8 mouse cellular contexts compared by ENCODE assay signal in the genomic region with DNA sequence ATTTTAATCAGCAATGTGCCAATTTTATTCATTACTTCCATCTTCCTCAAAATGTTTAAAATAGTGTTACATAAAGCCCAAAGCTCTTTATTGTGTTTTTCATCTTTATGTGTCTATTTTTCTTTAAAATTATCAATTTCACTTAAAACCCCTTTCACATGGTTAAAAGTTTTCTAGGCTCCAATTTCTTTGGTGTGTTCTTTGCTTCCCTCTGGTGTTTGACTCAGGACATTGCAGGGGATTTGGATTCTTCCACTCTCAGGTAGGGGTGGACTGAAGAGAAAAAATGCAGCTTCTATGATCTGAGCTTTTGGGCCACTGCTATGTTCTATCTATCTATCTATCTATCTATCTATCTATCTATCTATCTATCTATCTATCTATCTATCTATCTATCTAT. TPM values are rescaled to one million over a fixed set of nuclear protein-coding genes. Genes with fewer than 3 reads are reported as not detected.
DNase-seq lines count a peak whose midpoint lies in the region; ATAC-seq and TF ChIP-seq lines count a peak whose summit lies in the region.

No protein-coding gene starts in this region.

- peak; percentile 65 for TF ChIP-seq CTCF in liver, embryonic 14.5 days (IDR thresholded peaks at IDR 0.05; ENCODE audit: low read depth)

- H3K27ac ChIP-seq in hindbrain, embryonic 14.5 days = no peak overlapping the region
- no peak overlapping the region for H3K27ac ChIP-seq in hindbrain, embryonic 16.5 days (ENCODE audit: low read depth, low read length)
- H3K27ac ChIP-seq in liver, embryonic 14.5 days = no peak overlapping the region

- no peak overlapping the region for H3K9ac ChIP-seq in hindbrain, embryonic 14.5 days
- no peak overlapping the region for H3K9ac ChIP-seq in hindbrain, embryonic 16.5 days (ENCODE audit: low read depth, low read length)
- H3K9ac ChIP-seq in liver, embryonic 14.5 days (replicated peaks) = no peak overlapping the region

- no peak overlapping the region for H3K4me3 ChIP-seq in hindbrain, embryonic 14.5 days (replicated peaks; ENCODE audit: low read length)
- H3K4me3 ChIP-seq in hindbrain, embryonic 16.5 days (ENCODE audit: low read length) = no peak overlapping the region
- H3K4me3 ChIP-seq in liver, embryonic 14.5 days (ENCODE audit: insufficient read depth in 1 of 2, low read depth in 2 of 2, low read length in 2 of 2) = no peak overlapping the region

- peaks cover 6% of the 10 kb centered on the region for H3K9me3 ChIP-seq in hindbrain, embryonic 14.5 days (ENCODE audit: control insufficient read depth, low read length)
- H3K9me3 ChIP-seq in hindbrain, embryonic 16.5 days (ENCODE audit: control insufficient read depth, low read length) = no peaks in the 10 kb centered on the region
- peaks cover 7% of the 10 kb centered on the region for H3K9me3 ChIP-seq in liver, embryonic 14.5 days (ENCODE audit: control insufficient read depth, low read length)

- H3K4me1 ChIP-seq in hindbrain, embryonic 14.5 days (replicated peaks; ENCODE audit: control insufficient read depth, insufficient read depth, low read length) = no peaks in the 10 kb centered on the region
- no peaks in the 10 kb centered on the region for H3K4me1 ChIP-seq in hindbrain, embryonic 16.5 days (ENCODE audit: control insufficient read depth, insufficient read depth, low read depth, low read length)
- H3K4me1 ChIP-seq in liver, embryonic 14.5 days (replicated peaks; ENCODE audit: control insufficient read depth in 2 of 2, insufficient read depth in 2 of 2, low read length in 1 of 2) = no peaks in the 10 kb centered on the region

- H3K4me2 ChIP-seq in hindbrain, embryonic 14.5 days (replicated peaks) = no peak overlapping the region
- H3K4me2 ChIP-seq in hindbrain, embryonic 16.5 days (ENCODE audit: low read length) = no peak overlapping the region
- H3K4me2 ChIP-seq in liver, embryonic 14.5 days (ENCODE audit: low read depth) = no peak overlapping the region

- 0 out of 2 replicates have a peak, but pooled peaks have one; percentile 5 for TF ChIP-seq EP300 in liver, embryonic 14.5 days (IDR thresholded peaks at IDR 0.05; ENCODE audit: low read depth)

- ATAC-seq in hindbrain, embryonic 14.5 days (ENCODE audit: low FRiP score) = no peak
- ATAC-seq in hindbrain, embryonic 16.5 days = no peak
- ATAC-seq in liver, embryonic 14.5 days (ENCODE audit: insufficient read depth) = no peak

- H3K27me3 ChIP-seq in hindbrain, embryonic 14.5 days (ENCODE audit: control insufficient read depth, insufficient read depth, low read length) = no peaks in the 10 kb centered on the region
- H3K27me3 ChIP-seq in hindbrain, embryonic 16.5 days (replicated peaks; ENCODE audit: control insufficient read depth, insufficient read depth, low read length) = no peaks in the 10 kb centered on the region
- no peaks in the 10 kb centered on the region for H3K27me3 ChIP-seq in liver, embryonic 14.5 days (ENCODE audit: control insufficient read depth, insufficient read depth, low read length)

- peak; percentile 89 for DNase-seq in hindbrain, embryonic 14.5 days (ENCODE audit: low spot score)
- peak; percentile 67 for DNase-seq in CD4-positive helper T cell, adult 2 months (ENCODE audit: low read depth, low spot score)
- peak; percentile 69 for DNase-seq in R1 (ENCODE audit: low read depth, low spot score)
- peak in 2 of 3 experiments; percentile 33 to 44 for DNase-seq in liver, embryonic 14.5 days (ENCODE audit: low read depth in 3 of 3, low spot score in 3 of 3)
- no peak for DNase-seq in right cerebral cortex, postnatal 4 days
- DNase-seq in ovary, postnatal 14 days (ENCODE audit: low spot score) = no peak
- DNase-seq in heart, adult 9 months (ENCODE audit: low spot score in 2 of 2) = no peak

- no peaks in the 10 kb centered on the region for H3K36me3 ChIP-seq in hindbrain, embryonic 14.5 days (replicated peaks; ENCODE audit: control insufficient read depth, insufficient read depth)
- no peaks in the 10 kb centered on the region for H3K36me3 ChIP-seq in hindbrain, embryonic 16.5 days (ENCODE audit: control insufficient read depth, insufficient read depth, low read length)
- no peaks in the 10 kb centered on the region for H3K36me3 ChIP-seq in liver, embryonic 14.5 days (replicated peaks; ENCODE audit: control insufficient read depth, insufficient read depth, low read depth)

RNA-seq across cellular contexts. Expression of a gene that starts 9.5 kb away (rescaled TPM):
- polyA plus RNA-seq in hindbrain, embryonic 14.5 days (2014; fragmentation: Nextera tagmentation; extraction: Ambion mirVana) = 29.8 and 31.0 TPM in 2 replicates
- 24.0 and 29.2 TPM in 2 replicates for polyA plus RNA-seq in hindbrain, embryonic 16.5 days (2015; fragmentation: Nextera tagmentation; extraction: Ambion mirVana)
- polyA plus RNA-seq in liver, embryonic 14.5 days (2012; rRNA removed) = 11.9 and 15.1 TPM in 2 replicates
- 19.1 and 20.3 TPM in 2 replicates for polyA plus RNA-seq in liver, embryonic 14.5 days (2014; fragmentation: Nextera tagmentation; extraction: Ambion mirVana)

RNA-seq across cellular contexts. Expression of a gene that starts 16.4 kb away (rescaled TPM):
- polyA plus RNA-seq in hindbrain, embryonic 14.5 days (2014; fragmentation: Nextera tagmentation; extraction: Ambion mirVana) = 55.4 and 58.8 TPM in 2 replicates
- polyA plus RNA-seq in hindbrain, embryonic 16.5 days (2015; fragmentation: Nextera tagmentation; extraction: Ambion mirVana) = 71.2 and 72.4 TPM in 2 replicates
- polyA plus RNA-seq in liver, embryonic 14.5 days (2012; rRNA removed) = 18.6 and 20.3 TPM in 2 replicates
- 18.7 and 25.2 TPM in 2 replicates for polyA plus RNA-seq in liver, embryonic 14.5 days (2014; fragmentation: Nextera tagmentation; extraction: Ambion mirVana)

RNA-seq across cellular contexts. Expression of a gene that starts 28.3 kb away (rescaled TPM):
- 18.7 and 18.8 TPM in 2 replicates for polyA plus RNA-seq in hindbrain, embryonic 14.5 days (2014; fragmentation: Nextera tagmentation; extraction: Ambion mirVana)
- polyA plus RNA-seq in hindbrain, embryonic 16.5 days (2015; fragmentation: Nextera tagmentation; extraction: Ambion mirVana) = 8.8 and 10.0 TPM in 2 replicates
- 11.3 and 12.7 TPM in 2 replicates for polyA plus RNA-seq in liver, embryonic 14.5 days (2012; rRNA removed)
- 3.6 and 3.9 TPM in 2 replicates for polyA plus RNA-seq in liver, embryonic 14.5 days (2014; fragmentation: Nextera tagmentation; extraction: Ambion mirVana)

RNA-seq across cellular contexts. Expression of a gene that starts 37.4 kb away (rescaled TPM):
- 13.2 and 16.0 TPM in 2 replicates for polyA plus RNA-seq in hindbrain, embryonic 14.5 days (2014; fragmentation: Nextera tagmentation; extraction: Ambion mirVana)
- polyA plus RNA-seq in hindbrain, embryonic 16.5 days (2015; fragmentation: Nextera tagmentation; extraction: Ambion mirVana) = 10.4 and 11.3 TPM in 2 replicates
- polyA plus RNA-seq in liver, embryonic 14.5 days (2012; rRNA removed) = 8.1 and 8.5 TPM in 2 replicates
- 1.9 and 2.0 TPM in 2 replicates for polyA plus RNA-seq in liver, embryonic 14.5 days (2014; fragmentation: Nextera tagmentation; extraction: Ambion mirVana)

RNA-seq across cellular contexts. Expression of a gene that starts 43.8 kb away (rescaled TPM):
- polyA plus RNA-seq in hindbrain, embryonic 14.5 days (2014; fragmentation: Nextera tagmentation; extraction: Ambion mirVana) = 13.9 and 16.0 TPM in 2 replicates
- 14.8 and 15.2 TPM in 2 replicates for polyA plus RNA-seq in hindbrain, embryonic 16.5 days (2015; fragmentation: Nextera tagmentation; extraction: Ambion mirVana)
- polyA plus RNA-seq in liver, embryonic 14.5 days (2012; rRNA removed) = 14.3 and 16.8 TPM in 2 replicates
- 9.5 and 11.6 TPM in 2 replicates for polyA plus RNA-seq in liver, embryonic 14.5 days (2014; fragmentation: Nextera tagmentation; extraction: Ambion mirVana)

Comparison
In these comparisons a context has a peak if more than half of its experiments do, and no peak if none do; other contexts are left out.
1. DNase-seq: peak in hindbrain, embryonic 14.5 days (single experiment), CD4-positive helper T cell, adult 2 months (single experiment), R1 (single experiment) and liver, embryonic 14.5 days (2 of 3); none in right cerebral cortex, postnatal 4 days (single experiment), ovary, postnatal 14 days (single experiment) and heart, adult 9 months (0 of 2).